In genomic region chr8:80661055-80661454, GRCm38 (mm10) we compare ENCODE assay signal across 1 mouse cellular context.
TF ChIP-seq lines count a peak whose summit lies in the region.

No protein-coding gene starts in this region.

TF ChIP-seq in MEL, 35 proteins besides CTCF, POLR2A, EP300 and RAD21 (continued from another document):
- TF ChIP-seq POLR2AphosphoS2 (IDR thresholded peaks at IDR 0.05; ENCODE audit: low read length) (no peak), JUND (IDR thresholded peaks at IDR 0.05; ENCODE audit: low read depth, low read length) (no peak), RCOR1 (IDR thresholded peaks at IDR 0.05; ENCODE audit: low read depth, low read length) (peak; percentile 85), ZNF384 (IDR thresholded peaks at IDR 0.05; ENCODE audit: low read depth, low read length) (no peak), E2F4 (IDR thresholded peaks at IDR 0.05; ENCODE audit: borderline replicate concordance, low read depth, low read length) (no peak), TCF12 (IDR thresholded peaks at IDR 0.05; ENCODE audit: low read depth, low read length) (peak; percentile 88)
